Mouse (Mus musculus): Measurements from ENCODE around the gene Slc7a4. TPM values are rescaled to one million over a fixed set of nuclear protein-coding genes. Genes with fewer than 3 reads are reported as not detected.

Slc7a4 gene
- polyA plus RNA-seq, 2 experiments, result 1.1 to 1.3 TPM

- Histone ChIP-seq H3K9me3 (ENCODE audit: control insufficient read depth, low read length) (no peaks in the 10 kb centered on the region), H3K4me1 (replicated peaks; ENCODE audit: control insufficient read depth in 2 of 2, insufficient read depth in 2 of 2, low read length in 1 of 2) (peaks cover 21 to 23% of the 10 kb centered on the region in 2 experiments), H3K36me3 (replicated peaks; ENCODE audit: control insufficient read depth, insufficient read depth, low read depth) (no peaks in the 10 kb centered on the region), H3K27ac (no peak overlapping the region), H3K27me3 (ENCODE audit: control insufficient read depth, insufficient read depth, low read length) (no peaks in the 10 kb centered on the region), H3K4me2 (ENCODE audit: low read depth) (no peak overlapping the region), H3K9ac (replicated peaks) (no peak overlapping the region), H3K4me3 (ENCODE audit: insufficient read depth in 1 of 2, low read depth in 2 of 2, low read length in 2 of 2) (no peak overlapping the region)
- DNase-seq (ENCODE audit: low read depth in 3 of 3, low spot score in 3 of 3) (no peak), ATAC-seq (ENCODE audit: insufficient read depth) (no peak)
- WGBS (ENCODE audit: insufficient replicate concordance), result 57% methylated on average over 7 of the region's 7 CpGs
- TF ChIP-seq EP300 (IDR thresholded peaks at IDR 0.05; ENCODE audit: low read depth) (no peak), CTCF (IDR thresholded peaks at IDR 0.05; ENCODE audit: low read depth) (no peak)
These were observed 30.2 kb downstream of the Slc7a4 start for GRCm38 (mm10) chr16:17552837-17553236.

DNA sequence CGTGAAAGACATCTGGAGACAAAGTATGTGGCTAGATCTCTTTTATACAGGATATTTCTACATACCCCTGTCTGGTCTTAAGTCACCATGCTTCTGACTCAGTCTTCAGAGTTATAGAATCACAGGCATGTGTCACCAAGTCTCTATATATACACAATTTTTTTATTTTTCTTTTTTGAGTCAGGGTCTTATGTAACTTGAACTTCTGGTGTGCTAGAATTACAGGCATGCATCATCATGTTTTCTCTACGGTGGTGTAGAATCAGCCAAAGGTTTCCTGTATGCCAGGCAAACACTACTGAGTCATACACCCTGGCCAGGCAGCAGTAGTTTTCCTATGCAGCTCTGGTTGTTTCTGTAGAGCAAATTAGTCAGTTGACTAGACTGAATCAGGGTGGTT lies 40.4 kb downstream of the Slc7a4 start:
- no peak overlapping the region for H3K4me2 ChIP-seq (ENCODE audit: low read depth)
- H3K4me1 ChIP-seq (replicated peaks; ENCODE audit: control insufficient read depth in 2 of 2, insufficient read depth in 2 of 2, low read length in 1 of 2), result no peaks in the 10 kb centered on the region
- H3K36me3 ChIP-seq (replicated peaks; ENCODE audit: control insufficient read depth, insufficient read depth, low read depth), result no peaks in the 10 kb centered on the region
- H3K27me3 ChIP-seq (ENCODE audit: control insufficient read depth, insufficient read depth, low read length), result no peaks in the 10 kb centered on the region; the same call in 1 of the 2 replicates
- no peak overlapping the region for H3K27ac ChIP-seq
- TF ChIP-seq EP300 (IDR thresholded peaks at IDR 0.05; ENCODE audit: low read depth) (no peak), CTCF (IDR thresholded peaks at IDR 0.05; ENCODE audit: low read depth) (no peak)
- no peak overlapping the region for H3K4me3 ChIP-seq (ENCODE audit: insufficient read depth in 1 of 2, low read depth in 2 of 2, low read length in 2 of 2)
- H3K9me3 ChIP-seq (ENCODE audit: control insufficient read depth, low read length), result no peaks in the 10 kb centered on the region; the same call in 1 of the 2 replicates
- ATAC-seq (ENCODE audit: insufficient read depth) (no peak), DNase-seq (ENCODE audit: low read depth in 3 of 3, low spot score in 3 of 3) (no peak)
- WGBS (ENCODE audit: insufficient replicate concordance), result 44% methylated on average over 2 of the region's 2 CpGs
- H3K9ac ChIP-seq (replicated peaks), result no peak overlapping the region

- ATAC-seq (ENCODE audit: insufficient read depth) (no peak), DNase-seq (ENCODE audit: low read depth in 3 of 3, low spot score in 3 of 3) (no peak)
- Histone ChIP-seq H3K9me3 (ENCODE audit: control insufficient read depth, low read length) (no peaks in the 10 kb centered on the region), H3K9ac (replicated peaks) (no peak overlapping the region), H3K27ac (no peak overlapping the region), H3K27me3 (ENCODE audit: control insufficient read depth, insufficient read depth, low read length) (no peaks in the 10 kb centered on the region), H3K4me3 (ENCODE audit: insufficient read depth in 1 of 2, low read depth in 2 of 2, low read length in 2 of 2) (no peak overlapping the region), H3K4me1 (replicated peaks; ENCODE audit: control insufficient read depth in 2 of 2, insufficient read depth in 2 of 2, low read length in 1 of 2) (peaks cover 5 to 6% of the 10 kb centered on the region in 2 experiments), H3K4me2 (ENCODE audit: low read depth) (no peak overlapping the region), H3K36me3 (replicated peaks; ENCODE audit: control insufficient read depth, insufficient read depth, low read depth) (no peaks in the 10 kb centered on the region)
- TF ChIP-seq EP300 (IDR thresholded peaks at IDR 0.05; ENCODE audit: low read depth) (no peak), CTCF (IDR thresholded peaks at IDR 0.05; ENCODE audit: low read depth) (no peak)
- WGBS (ENCODE audit: insufficient replicate concordance), result 68% methylated on average over 3 of the region's 3 CpGs
These were observed 46.4 kb downstream of the Slc7a4 start for GRCm38 (mm10) chr16:17536584-17536983.

DNA sequence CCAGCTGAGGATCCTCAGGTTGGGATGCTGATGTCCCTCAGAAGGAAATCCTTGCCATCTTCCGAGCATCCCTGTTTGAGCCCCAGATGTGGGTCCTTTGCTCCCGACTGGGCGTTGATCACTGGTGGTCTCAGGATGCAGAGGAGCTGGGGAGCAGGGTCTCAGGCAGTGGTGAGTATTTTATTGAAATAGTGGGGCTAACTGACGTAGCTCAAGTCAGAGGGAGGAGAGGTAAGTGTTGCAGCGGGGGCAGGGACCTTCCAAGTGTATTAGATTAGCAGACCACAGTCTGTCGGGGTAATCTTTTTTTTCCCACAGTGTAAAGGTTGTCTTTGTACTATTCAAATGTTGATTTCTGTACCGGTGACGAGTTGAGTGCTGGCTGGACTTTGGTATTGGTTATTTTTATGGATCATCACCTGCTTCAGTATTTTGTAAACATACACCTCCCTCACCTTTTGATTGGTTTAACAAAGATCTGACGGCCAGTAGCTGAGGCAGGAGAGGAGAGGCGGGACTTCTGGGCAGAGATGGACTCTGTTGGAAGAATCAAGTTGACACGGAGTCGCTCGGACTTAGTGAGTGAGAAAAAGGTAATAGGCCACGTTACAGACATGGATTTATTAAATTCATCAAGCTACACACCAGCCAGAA lies 50.2 kb downstream of the Slc7a4 start:
- ATAC-seq (ENCODE audit: insufficient read depth) (no peak), DNase-seq (ENCODE audit: low read depth in 3 of 3, low spot score in 3 of 3) (no peak)
- peaks cover 13 to 14% of the 10 kb centered on the region in 2 experiments for H3K4me1 ChIP-seq (replicated peaks; ENCODE audit: control insufficient read depth in 2 of 2, insufficient read depth in 2 of 2, low read length in 1 of 2)
- H3K4me2 ChIP-seq (ENCODE audit: low read depth), result no peak overlapping the region
- WGBS (ENCODE audit: insufficient replicate concordance), result 58% methylated on average over 14 of the region's 14 CpGs
- no peak overlapping the region for H3K4me3 ChIP-seq (ENCODE audit: insufficient read depth in 1 of 2, low read depth in 2 of 2, low read length in 2 of 2)
- H3K9me3 ChIP-seq (ENCODE audit: control insufficient read depth, low read length), result no peaks in the 10 kb centered on the region
- no peaks in the 10 kb centered on the region for H3K27me3 ChIP-seq (ENCODE audit: control insufficient read depth, insufficient read depth, low read length)
- TF ChIP-seq CTCF (IDR thresholded peaks at IDR 0.05; ENCODE audit: low read depth) (no peak), EP300 (IDR thresholded peaks at IDR 0.05; ENCODE audit: low read depth) (no peak)
- peaks cover 6% of the 10 kb centered on the region for H3K36me3 ChIP-seq (replicated peaks; ENCODE audit: control insufficient read depth, insufficient read depth, low read depth)
- H3K9ac ChIP-seq (replicated peaks), result no peak overlapping the region
- no peak overlapping the region for H3K27ac ChIP-seq

DNA sequence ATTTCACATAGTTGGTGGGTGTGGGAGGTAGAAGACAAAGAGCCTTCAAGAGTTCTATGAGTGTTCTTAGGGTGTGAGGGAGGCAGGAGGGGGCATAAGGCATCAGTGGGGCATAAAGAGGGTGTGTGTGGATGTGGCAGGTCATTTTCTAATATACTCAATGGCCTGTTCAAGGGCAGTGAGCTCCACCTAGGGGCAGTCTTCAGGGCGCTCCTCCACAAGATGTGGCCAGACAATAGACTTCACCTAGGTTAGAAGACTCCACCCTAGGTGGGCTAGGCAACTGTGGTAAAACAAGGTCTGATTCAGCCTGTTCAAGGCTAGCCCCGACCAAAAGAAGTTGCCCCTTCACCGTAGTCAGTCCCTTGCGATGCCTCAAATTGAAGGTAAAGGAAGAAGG lies 50.7 kb downstream of the Slc7a4 start:
- Histone ChIP-seq H3K4me1 (replicated peaks; ENCODE audit: control insufficient read depth in 2 of 2, insufficient read depth in 2 of 2, low read length in 1 of 2) (peaks cover 13 to 14% of the 10 kb centered on the region in 2 experiments), H3K27ac (no peak overlapping the region), H3K27me3 (ENCODE audit: control insufficient read depth, insufficient read depth, low read length) (no peaks in the 10 kb centered on the region), H3K4me2 (ENCODE audit: low read depth) (no peak overlapping the region), H3K4me3 (ENCODE audit: insufficient read depth in 1 of 2, low read depth in 2 of 2, low read length in 2 of 2) (no peak overlapping the region), H3K36me3 (replicated peaks; ENCODE audit: control insufficient read depth, insufficient read depth, low read depth) (peaks cover 12% of the 10 kb centered on the region), H3K9ac (replicated peaks) (no peak overlapping the region), H3K9me3 (ENCODE audit: control insufficient read depth, low read length) (no peaks in the 10 kb centered on the region)
- no peak for TF ChIP-seq EP300 (IDR thresholded peaks at IDR 0.05; ENCODE audit: low read depth)
- TF ChIP-seq CTCF (IDR thresholded peaks at IDR 0.05; ENCODE audit: low read depth), result peak; percentile 60
- 54% methylated on average over 4 of the region's 4 CpGs for WGBS (ENCODE audit: insufficient replicate concordance)
- DNase-seq (ENCODE audit: low read depth in 3 of 3, low spot score in 3 of 3) (no peak), ATAC-seq (ENCODE audit: insufficient read depth) (no peak)
